Mouse (Mus musculus): Measurements from ENCODE around the gene Selenom. TPM values are rescaled to one million over a fixed set of nuclear protein-coding genes. Genes with fewer than 3 reads are reported as not detected.

The Selenom gene
- polyA plus RNA-seq, 1 experiment, result 19.6 TPM

DNA sequence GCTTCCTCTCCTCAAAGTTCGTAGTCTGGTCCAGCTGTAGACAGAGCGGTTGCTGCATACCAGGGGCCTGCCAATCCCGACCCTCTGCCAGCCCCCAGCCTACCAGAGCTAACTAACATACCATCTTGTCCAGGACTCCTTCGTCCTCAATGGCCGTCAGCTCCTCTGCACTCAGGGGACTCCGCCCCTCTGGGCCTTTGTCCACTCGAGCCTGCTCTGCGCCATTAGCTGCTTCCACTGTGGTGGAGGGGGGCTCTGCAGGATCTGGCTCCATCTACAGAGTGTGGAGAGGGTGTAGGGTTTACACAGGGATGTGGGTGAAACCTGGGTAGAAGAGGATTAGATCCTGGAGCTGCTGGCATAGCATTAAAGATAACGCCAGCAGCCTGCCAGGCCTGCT lies 11.7 kb downstream of the Selenom start:
- Histone ChIP-seq H3K27ac (ENCODE audit: insufficient read depth, low read length) (no peak overlapping the region), H3K27me3 (ENCODE audit: control insufficient read depth, insufficient read depth, low read length, poor library complexity, severe bottlenecking) (no peaks in the 10 kb centered on the region), H3K9ac (ENCODE audit: low read depth, poor library complexity, severe bottlenecking) (no peak overlapping the region), H3K36me3 (ENCODE audit: control insufficient read depth, insufficient read depth, low read length, poor library complexity, severe bottlenecking) (peaks cover 27% of the 10 kb centered on the region), H3K4me3 (ENCODE audit: low read depth, low read length) (no peak overlapping the region), H3K4me1 (ENCODE audit: control insufficient read depth, insufficient read depth, low read length) (no peaks in the 10 kb centered on the region), H3K9me3 (replicated peaks; ENCODE audit: control insufficient read depth, insufficient read depth, low read length, poor library complexity, severe bottlenecking) (no peaks in the 10 kb centered on the region)
- TF ChIP-seq CTCF (IDR thresholded peaks at IDR 0.05; ENCODE audit: low read depth, low read length), result no peak
- no peak for TF ChIP-seq EP300 (IDR thresholded peaks at IDR 0.05; ENCODE audit: insufficient read depth, low read depth, low read length)
- TF ChIP-seq POLR2A (IDR thresholded peaks at IDR 0.05; ENCODE audit: insufficient read depth, low read length), result no peak

DNA sequence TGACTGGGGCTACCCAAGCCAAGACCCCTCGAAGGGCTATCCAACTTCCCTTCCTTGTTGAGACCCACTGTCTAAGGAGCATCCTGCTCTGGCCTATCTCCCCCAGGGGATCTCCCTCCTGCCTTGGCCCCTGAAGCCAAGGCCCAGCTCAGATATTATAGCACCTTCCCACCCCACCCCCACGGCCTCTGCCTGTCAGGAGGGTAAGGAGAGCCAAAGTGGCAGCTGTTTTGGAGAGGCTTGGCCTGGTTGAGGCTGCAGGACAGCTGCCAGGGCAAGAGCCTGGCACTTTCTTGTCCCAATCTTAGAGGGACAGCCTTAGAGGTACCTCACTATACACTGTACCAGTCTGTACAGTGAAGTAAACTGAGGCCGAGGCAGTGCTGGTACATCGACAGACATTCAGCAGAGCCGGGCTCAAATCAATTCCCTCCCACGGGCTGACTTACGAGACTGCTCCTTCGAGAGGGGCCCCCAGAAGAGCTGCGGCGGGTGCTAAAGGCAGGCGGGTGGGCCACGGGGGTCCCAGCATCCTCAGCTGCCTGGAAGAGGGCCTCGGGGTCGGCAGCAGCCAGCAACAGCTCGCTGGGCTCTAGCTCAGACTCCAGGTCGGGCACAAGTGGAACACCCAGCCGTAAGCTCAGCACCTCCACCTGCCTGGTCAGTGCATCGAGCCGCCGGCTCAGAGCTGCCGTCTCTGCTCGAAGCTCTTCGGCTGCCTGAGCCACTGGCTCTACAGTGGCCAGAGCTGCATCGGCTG lies 12.7 kb downstream of the Selenom start:
- H3K9me3 ChIP-seq (replicated peaks; ENCODE audit: control insufficient read depth, insufficient read depth, low read length, poor library complexity, severe bottlenecking), result no peaks in the 10 kb centered on the region
- H3K4me3 ChIP-seq (ENCODE audit: low read depth, low read length), result no peak overlapping the region
- no peaks in the 10 kb centered on the region for H3K4me1 ChIP-seq (ENCODE audit: control insufficient read depth, insufficient read depth, low read length)
- H3K9ac ChIP-seq (ENCODE audit: low read depth, poor library complexity, severe bottlenecking), result no peak overlapping the region
- peaks cover 33% of the 10 kb centered on the region for H3K36me3 ChIP-seq (ENCODE audit: control insufficient read depth, insufficient read depth, low read length, poor library complexity, severe bottlenecking)
- H3K27me3 ChIP-seq (ENCODE audit: control insufficient read depth, insufficient read depth, low read length, poor library complexity, severe bottlenecking), result no peaks in the 10 kb centered on the region
- H3K27ac ChIP-seq (ENCODE audit: insufficient read depth, low read length), result no peak overlapping the region
- TF ChIP-seq POLR2A (IDR thresholded peaks at IDR 0.05; ENCODE audit: insufficient read depth, low read length) (no peak), EP300 (IDR thresholded peaks at IDR 0.05; ENCODE audit: insufficient read depth, low read depth, low read length) (no peak), CTCF (IDR thresholded peaks at IDR 0.05; ENCODE audit: low read depth, low read length) (no peak)

DNA sequence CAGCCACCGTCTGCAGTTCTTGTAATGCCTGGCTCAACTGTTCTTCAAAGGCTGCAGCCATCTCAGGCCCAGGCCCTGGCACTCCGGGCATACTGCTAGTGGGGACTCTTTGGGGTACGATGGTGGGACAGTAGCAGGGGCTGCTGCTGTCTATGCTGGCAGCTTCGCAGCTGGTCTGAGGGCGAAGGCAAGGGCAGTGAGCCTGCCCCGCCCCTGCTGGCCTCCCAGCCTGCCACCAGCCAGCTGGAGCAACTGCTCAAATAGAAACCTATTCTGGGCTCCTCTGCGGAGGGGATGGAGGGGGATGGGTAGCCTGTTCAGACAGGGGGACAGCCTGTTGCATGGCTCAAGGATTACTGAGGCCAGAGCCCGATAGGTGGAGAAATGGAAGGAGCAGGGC lies 13.3 kb downstream of the Selenom start:
- Histone ChIP-seq H3K36me3 (ENCODE audit: control insufficient read depth, insufficient read depth, low read length, poor library complexity, severe bottlenecking) (peaks cover 27% of the 10 kb centered on the region), H3K4me3 (ENCODE audit: low read depth, low read length) (no peak overlapping the region)
- TF ChIP-seq POLR2A (IDR thresholded peaks at IDR 0.05; ENCODE audit: insufficient read depth, low read length), result no peak
- TF ChIP-seq CTCF (IDR thresholded peaks at IDR 0.05; ENCODE audit: low read depth, low read length), result no peak
- TF ChIP-seq EP300 (IDR thresholded peaks at IDR 0.05; ENCODE audit: insufficient read depth, low read depth, low read length), result no peak

DNA sequence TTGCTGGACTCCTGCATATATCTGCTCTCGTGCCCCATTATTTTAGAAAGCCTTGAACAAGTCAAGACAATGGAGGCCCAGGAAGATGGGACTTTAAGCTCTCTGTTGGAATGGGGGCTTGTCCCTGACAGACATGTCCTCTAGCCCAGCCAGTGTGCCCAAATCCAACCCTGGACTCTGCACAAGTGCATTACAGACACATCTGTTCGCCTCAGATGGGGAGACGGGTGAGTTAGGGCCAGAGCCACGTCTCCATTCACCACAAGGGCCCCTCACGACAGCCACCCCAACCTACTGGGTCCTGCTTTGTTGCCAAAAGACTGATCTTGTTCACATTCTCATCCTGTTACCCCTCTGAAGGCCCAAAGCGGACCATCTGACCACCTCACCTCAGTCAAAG lies 13.7 kb downstream of the Selenom start:
- no peak overlapping the region for H3K4me3 ChIP-seq (ENCODE audit: low read depth, low read length)
- no peaks in the 10 kb centered on the region for H3K9me3 ChIP-seq (replicated peaks; ENCODE audit: control insufficient read depth, insufficient read depth, low read length, poor library complexity, severe bottlenecking)
- no peaks in the 10 kb centered on the region for H3K27me3 ChIP-seq (ENCODE audit: control insufficient read depth, insufficient read depth, low read length, poor library complexity, severe bottlenecking)
- no peak overlapping the region for H3K9ac ChIP-seq (ENCODE audit: low read depth, poor library complexity, severe bottlenecking)
- H3K4me1 ChIP-seq (ENCODE audit: control insufficient read depth, insufficient read depth, low read length), result no peaks in the 10 kb centered on the region
- no peak overlapping the region for H3K27ac ChIP-seq (ENCODE audit: insufficient read depth, low read length)
- peaks cover 26% of the 10 kb centered on the region for H3K36me3 ChIP-seq (ENCODE audit: control insufficient read depth, insufficient read depth, low read length, poor library complexity, severe bottlenecking)
- TF ChIP-seq EP300 (IDR thresholded peaks at IDR 0.05; ENCODE audit: insufficient read depth, low read depth, low read length), result no peak
- TF ChIP-seq CTCF (IDR thresholded peaks at IDR 0.05; ENCODE audit: low read depth, low read length), result no peak
- no peak for TF ChIP-seq POLR2A (IDR thresholded peaks at IDR 0.05; ENCODE audit: insufficient read depth, low read length)

More for the DNA sequence above, 13.3 kb downstream of the Selenom start:
- Histone ChIP-seq H3K4me1 (ENCODE audit: control insufficient read depth, insufficient read depth, low read length) (no peaks in the 10 kb centered on the region), H3K27ac (ENCODE audit: insufficient read depth, low read length) (no peak overlapping the region), H3K27me3 (ENCODE audit: control insufficient read depth, insufficient read depth, low read length, poor library complexity, severe bottlenecking) (no peaks in the 10 kb centered on the region), H3K9ac (ENCODE audit: low read depth, poor library complexity, severe bottlenecking) (no peak overlapping the region), H3K9me3 (replicated peaks; ENCODE audit: control insufficient read depth, insufficient read depth, low read length, poor library complexity, severe bottlenecking) (no peaks in the 10 kb centered on the region)

DNA sequence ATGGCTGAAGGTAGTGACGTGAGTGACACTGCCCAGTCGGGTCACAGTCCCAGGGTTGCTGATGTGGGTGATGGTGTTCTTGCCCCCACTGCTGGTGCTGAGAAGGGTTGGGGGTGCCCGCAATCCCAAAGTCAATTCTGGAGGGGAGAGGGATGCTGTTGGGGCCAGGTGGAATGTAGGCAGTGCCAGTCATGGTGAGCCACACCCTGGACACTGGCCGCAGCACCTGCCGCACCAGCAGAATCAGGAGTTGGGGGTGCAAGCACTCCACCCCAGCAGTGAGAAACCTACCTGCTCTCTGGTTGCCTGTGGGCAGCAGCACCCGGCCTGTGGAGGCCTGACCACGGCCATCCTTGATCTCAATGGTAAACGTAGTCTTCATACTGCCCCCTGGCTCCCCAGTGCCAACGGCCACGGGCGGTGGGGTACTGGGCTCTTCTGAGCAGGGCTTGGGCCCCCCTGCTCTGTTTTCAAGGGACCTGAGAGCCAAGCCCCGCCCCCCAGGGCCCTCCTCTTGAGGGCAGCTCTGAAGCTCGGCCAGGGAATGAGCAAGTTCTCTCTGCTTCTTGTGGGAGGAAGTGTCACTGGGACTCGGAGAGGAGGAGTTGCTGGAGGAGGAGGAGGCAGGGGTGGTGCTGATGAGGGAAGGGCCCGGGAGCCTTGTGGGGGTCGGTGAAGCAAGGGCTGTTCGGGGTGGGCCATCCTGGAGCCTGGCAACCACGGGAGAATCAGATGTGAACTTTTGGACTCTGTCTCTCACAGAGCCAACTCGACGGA lies 15.2 kb downstream of the Selenom start:
- peaks cover 26% of the 10 kb centered on the region for H3K36me3 ChIP-seq (ENCODE audit: control insufficient read depth, insufficient read depth, low read length, poor library complexity, severe bottlenecking)
- TF ChIP-seq EP300 (IDR thresholded peaks at IDR 0.05; ENCODE audit: insufficient read depth, low read depth, low read length), result no peak
- TF ChIP-seq POLR2A (IDR thresholded peaks at IDR 0.05; ENCODE audit: insufficient read depth, low read length), result no peak
- TF ChIP-seq CTCF (IDR thresholded peaks at IDR 0.05; ENCODE audit: low read depth, low read length), result no peak
- no peak overlapping the region for H3K9ac ChIP-seq (ENCODE audit: low read depth, poor library complexity, severe bottlenecking)
- H3K4me3 ChIP-seq (ENCODE audit: low read depth, low read length), result no peak overlapping the region
- no peaks in the 10 kb centered on the region for H3K9me3 ChIP-seq (replicated peaks; ENCODE audit: control insufficient read depth, insufficient read depth, low read length, poor library complexity, severe bottlenecking)
- H3K4me1 ChIP-seq (ENCODE audit: control insufficient read depth, insufficient read depth, low read length), result no peaks in the 10 kb centered on the region
- no peaks in the 10 kb centered on the region for H3K27me3 ChIP-seq (ENCODE audit: control insufficient read depth, insufficient read depth, low read length, poor library complexity, severe bottlenecking)
- H3K27ac ChIP-seq (ENCODE audit: insufficient read depth, low read length), result no peak overlapping the region

DNA sequence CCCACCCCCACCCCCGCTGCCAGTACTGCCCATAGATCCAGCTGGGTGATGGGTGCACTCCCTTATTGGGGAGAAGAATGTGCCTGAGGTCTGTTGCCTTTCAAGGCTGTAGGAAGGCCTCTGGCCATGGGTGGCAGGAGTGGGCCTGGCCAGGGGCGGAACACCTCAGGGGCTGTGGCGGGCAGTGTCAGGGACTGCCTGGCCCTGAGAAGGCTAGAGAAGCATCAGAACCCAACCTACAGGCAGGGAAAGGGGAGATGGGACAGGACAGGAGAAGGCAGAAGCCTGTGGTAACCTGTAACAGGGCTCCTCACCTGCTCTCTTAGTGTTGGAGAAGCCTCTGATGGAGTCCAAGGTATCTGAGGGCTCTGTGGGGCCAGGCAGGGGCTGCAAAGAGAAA lies 16.2 kb downstream of the Selenom start:
- Histone ChIP-seq H3K4me3 (ENCODE audit: low read depth, low read length) (no peak overlapping the region), H3K27ac (ENCODE audit: insufficient read depth, low read length) (no peak overlapping the region), H3K4me1 (ENCODE audit: control insufficient read depth, insufficient read depth, low read length) (no peaks in the 10 kb centered on the region), H3K36me3 (ENCODE audit: control insufficient read depth, insufficient read depth, low read length, poor library complexity, severe bottlenecking) (peaks cover 26% of the 10 kb centered on the region), H3K27me3 (ENCODE audit: control insufficient read depth, insufficient read depth, low read length, poor library complexity, severe bottlenecking) (no peaks in the 10 kb centered on the region), H3K9me3 (replicated peaks; ENCODE audit: control insufficient read depth, insufficient read depth, low read length, poor library complexity, severe bottlenecking) (no peaks in the 10 kb centered on the region), H3K9ac (ENCODE audit: low read depth, poor library complexity, severe bottlenecking) (no peak overlapping the region)
- TF ChIP-seq CTCF (IDR thresholded peaks at IDR 0.05; ENCODE audit: low read depth, low read length) (no peak), EP300 (IDR thresholded peaks at IDR 0.05; ENCODE audit: insufficient read depth, low read depth, low read length) (no peak), POLR2A (IDR thresholded peaks at IDR 0.05; ENCODE audit: insufficient read depth, low read length) (no peak)

Data from ES-Bruce4 (cell line).